Mouse (Mus musculus): ENCODE data around the gene 4930563M21Rik.
"Not testable (repeated sequence)": the region's sequence is repeated elsewhere in the genome, so short reads cannot be mapped to it uniquely, and the experiment has no call there.

4930563M21Rik gene

GRCm38 (mm10) chr9:56010450-56010849 lies at the start of gene 4930563M21Rik:
4930563M21Rik (minus strand) TSS chr9:56010550.
- DNase-seq (ENCODE audit: low spot score), result no peak

GRCm38 (mm10) chr9:56056147-56056546 lies 45.8 kb upstream of the 4930563M21Rik start:
- no peak for DNase-seq (ENCODE audit: low spot score)

- no peak for DNase-seq (ENCODE audit: low spot score)
Measured at GRCm38 (mm10) chr9:56053796-56054195, 43.4 kb upstream of the 4930563M21Rik start.

- DNase-seq (ENCODE audit: low spot score), result peak; percentile 51
Measured at GRCm38 (mm10) chr9:56042181-56042621, 31.9 kb upstream of the 4930563M21Rik start.

- DNase-seq (ENCODE audit: low spot score), result peak; percentile 97
Measured at GRCm38 (mm10) chr9:56041372-56042180, 31.2 kb upstream of the 4930563M21Rik start, which contains the start of gene Rcn2. Rcn2 (plus strand) TSS chr9:56041845.

- DNase-seq (ENCODE audit: low spot score), result no peak
Measured at GRCm38 (mm10) chr9:56032219-56032618, 21.9 kb upstream of the 4930563M21Rik start.

GRCm38 (mm10) chr9:56027292-56027691 lies 16.9 kb upstream of the 4930563M21Rik start:
- DNase-seq (ENCODE audit: low spot score), result no peak

GRCm38 (mm10) chr9:56024772-56025171 lies 14.4 kb upstream of the 4930563M21Rik start:
- peak; percentile 11 for DNase-seq (ENCODE audit: low spot score)

- DNase-seq (ENCODE audit: low spot score), result not testable (repeated sequence)
Measured at GRCm38 (mm10) chr9:56004679-56005078, 5.7 kb downstream of the 4930563M21Rik start.

GRCm38 (mm10) chr9:55946819-55947218 lies 63.5 kb downstream of the 4930563M21Rik start:
- peak; percentile 18 for DNase-seq (ENCODE audit: low spot score)

- DNase-seq (ENCODE audit: low spot score), result no peak
Measured at GRCm38 (mm10) chr9:55941356-55941755, 69.0 kb downstream of the 4930563M21Rik start.

- no peak for DNase-seq (ENCODE audit: low spot score)
Measured at GRCm38 (mm10) chr9:55938618-55938985, 71.7 kb downstream of the 4930563M21Rik start.

GRCm38 (mm10) chr9:55937664-55938617 lies 72.4 kb downstream of the 4930563M21Rik start, which contains the start of gene Scaper:
Scaper (minus strand) TSS chr9:55938119.
- peak; percentile 97 for DNase-seq (ENCODE audit: low spot score)

- no peak for DNase-seq (ENCODE audit: low spot score)
Measured at GRCm38 (mm10) chr9:55937224-55937663, 73.1 kb downstream of the 4930563M21Rik start.

GRCm38 (mm10) chr9:55932482-55932881 lies 77.9 kb downstream of the 4930563M21Rik start:
- DNase-seq (ENCODE audit: low spot score), result no peak

GRCm38 (mm10) chr9:55918579-55918978 lies 91.8 kb downstream of the 4930563M21Rik start:
- DNase-seq (ENCODE audit: low spot score), result peak; percentile 61

GRCm38 (mm10) chr9:55916751-55917150 lies 93.6 kb downstream of the 4930563M21Rik start:
- DNase-seq (ENCODE audit: low spot score), result no peak

Data from embryo, embryonic 10 days (tissue).